Mouse (Mus musculus) neutrophil, adult 65 days (primary cell): Measurements from ENCODE around the gene Cacna1i. TPM values are rescaled to one million over a fixed set of nuclear protein-coding genes. Genes with fewer than 3 reads are reported as not detected.

ENCODE experiments used
- total RNA-seq: library from RNA; stranded (reverse); gene quantifications from 2 replicates; pipeline ENCODE4 v1.2.4, GENCODE M21; 2023

Cacna1i gene
- total RNA-seq = 0.03 and 0.05 TPM in 2 replicates

DNA sequence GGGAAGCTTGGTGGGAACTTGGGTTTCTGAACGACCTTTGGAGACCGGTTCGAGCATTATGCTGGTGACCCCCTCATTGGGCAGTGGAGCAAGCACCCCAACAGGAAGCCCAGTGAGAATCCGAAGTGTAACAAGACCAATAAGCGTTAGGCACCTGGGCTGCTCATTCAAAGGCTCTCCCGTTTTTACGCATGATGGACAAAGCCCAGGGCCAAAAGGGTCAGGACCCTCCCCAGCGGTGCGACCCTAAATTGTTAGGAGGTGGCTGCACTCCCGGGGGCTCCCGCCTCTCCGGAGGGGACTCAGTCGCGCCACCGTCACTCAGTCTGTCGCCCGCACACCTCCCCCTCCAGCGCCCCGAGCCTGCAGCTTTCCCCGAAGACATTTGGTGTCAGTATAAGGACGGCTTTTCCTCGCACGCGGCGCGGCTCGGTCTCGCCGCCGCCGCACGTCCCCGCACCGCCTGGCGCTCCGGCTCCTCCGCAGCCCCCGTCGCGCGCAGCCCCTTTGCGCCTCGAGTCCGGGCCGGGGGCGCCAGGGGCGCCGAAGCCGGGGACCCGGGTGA lies at the start of gene Cacna1i:
Gene Cacna1i (plus strand): TSS at position 388 of the 565 bp plus-strand sequence.

GRCm38 (mm10) chr15:80254847-80255645 lies 32.0 kb upstream of the Cacna1i start, which contains the start of gene Atf4:
TSS of gene Atf4 (plus strand) at chr15:80255184.

GRCm38 (mm10) chr15:80263610-80264575 lies 23.1 kb upstream of the Cacna1i start, which contains the start of gene Rps19bp1:
TSS of gene Rps19bp1 (minus strand) at chr15:80264315.

Other genes starting within 250 kb of the Cacna1i start
- gene Syngr1, start 195.9 kb upstream of the Cacna1i start, total RNA-seq = 2.9 and 5.6 TPM in 2 replicates
- gene Rpl3, start 195.4 kb upstream of the Cacna1i start, total RNA-seq = 281 and 303 TPM in 2 replicates
- 15.0 and 15.9 TPM in 2 replicates for gene Tab1, start 154.1 kb upstream of the Cacna1i start, total RNA-seq
- gene Mgat3, start 113.5 kb upstream of the Cacna1i start, total RNA-seq = not detected in 2 replicates
- gene Mief1, start 53.2 kb upstream of the Cacna1i start, total RNA-seq = 28.7 and 42.6 TPM in 2 replicates
- gene AC140267.1, start 51.4 kb upstream of the Cacna1i start, total RNA-seq = 16.3 TPM in 1 of 2 replicates, not detected in the other
- gene Atf4, start 32.1 kb upstream of the Cacna1i start, total RNA-seq = 508 and 512 TPM in 2 replicates
- gene Rps19bp1, start 22.9 kb upstream of the Cacna1i start, total RNA-seq = 12.9 and 15.0 TPM in 2 replicates